14 mouse cellular contexts compared by ENCODE assay signal in genomic region chr6:128106154-128106553, GRCm38 (mm10). TPM values are rescaled to one million over a fixed set of nuclear protein-coding genes. Genes with fewer than 3 reads are reported as not detected.
DNase-seq lines count a peak whose midpoint lies in the region; ATAC-seq lines count a peak whose summit lies in the region.
"Had no signal": no experiment of that assay in that cellular context is flagged by ENCODE, and none has a peak within 500 bp of the region (broad histone marks: within the 10 kb centered on the region; RNA-seq: fewer than 3 reads in every experiment).

No protein-coding gene starts in this region.

- WGBS in heart, embryonic 14.5 days = 39% methylated on average over 3 of the region's 3 CpGs
- WGBS in limb, embryonic 12.5 days = 80% methylated on average over 3 of the region's 3 CpGs

- peak overlapping the region; percentile 32; the same call in 1 of the 2 replicates for H3K9ac ChIP-seq in heart, embryonic 14.5 days (ENCODE audit: low read length)
- no peak overlapping the region for H3K9ac ChIP-seq in limb, embryonic 12.5 days (replicated peaks)
- H3K9ac ChIP-seq: liver, embryonic 15.5 days; midbrain, embryonic 13.5 days had no signal

- no peak overlapping the region for H3K4me3 ChIP-seq in heart, embryonic 14.5 days (ENCODE audit: control insufficient read depth in 1 of 2, insufficient read depth in 1 of 2, low read depth in 1 of 2, low read length in 2 of 2)
- H3K4me3 ChIP-seq in limb, embryonic 12.5 days (replicated peaks) = no peak overlapping the region
- H3K4me3 ChIP-seq: liver, embryonic 15.5 days; midbrain, embryonic 13.5 days had no signal

- no peak for ATAC-seq in heart, embryonic 14.5 days (ENCODE audit: insufficient number of reproducible peaks, insufficient read depth, low FRiP score, low read depth)
- no peak for ATAC-seq in limb, embryonic 12.5 days (ENCODE audit: insufficient number of reproducible peaks, insufficient read depth, low FRiP score, low TSS enrichment, low read depth)
- no peak for ATAC-seq in activated CD4-positive, CD25-positive, alpha-beta regulatory T cell, adult 4 months
- ATAC-seq: midbrain, embryonic 13.5 days had no signal

- H3K4me1 ChIP-seq in heart, embryonic 14.5 days (ENCODE audit: control insufficient read depth in 2 of 2, insufficient read depth in 2 of 2, low read length in 2 of 2) = peaks cover 41 to 63% of the 10 kb centered on the region in 2 experiments
- H3K4me1 ChIP-seq in limb, embryonic 12.5 days (replicated peaks) = peaks cover 48% of the 10 kb centered on the region

- H3K9me3 ChIP-seq in heart, embryonic 14.5 days (ENCODE audit: control insufficient read depth, low read length) = no peaks in the 10 kb centered on the region
- H3K9me3 ChIP-seq in limb, embryonic 12.5 days = no peaks in the 10 kb centered on the region
- H3K9me3 ChIP-seq: liver, embryonic 15.5 days; midbrain, embryonic 13.5 days had no signal

- H3K36me3 ChIP-seq in heart, embryonic 14.5 days (ENCODE audit: control insufficient read depth, insufficient read depth, low read length) = no peaks in the 10 kb centered on the region
- H3K36me3 ChIP-seq in limb, embryonic 12.5 days = no peaks in the 10 kb centered on the region; the same call in 1 of the 2 replicates
- H3K36me3 ChIP-seq: liver, embryonic 15.5 days; midbrain, embryonic 13.5 days had no signal

- H3K4me2 ChIP-seq in heart, embryonic 14.5 days (ENCODE audit: low read length) = no peak overlapping the region
- no peak overlapping the region for H3K4me2 ChIP-seq in limb, embryonic 12.5 days
- H3K4me2 ChIP-seq: liver, embryonic 15.5 days; midbrain, embryonic 13.5 days had no signal

- no peaks in the 10 kb centered on the region for H3K27me3 ChIP-seq in heart, embryonic 14.5 days (ENCODE audit: control insufficient read depth, insufficient read depth, low read length)
- no peaks in the 10 kb centered on the region for H3K27me3 ChIP-seq in limb, embryonic 12.5 days
- H3K27me3 ChIP-seq: liver, embryonic 15.5 days; midbrain, embryonic 13.5 days had no signal

- no peak for DNase-seq in heart, postnatal 4 days
- peak; percentile 59 to 71 for DNase-seq in kidney, postnatal 25 days
- DNase-seq in kidney, adult 18-20 months = no peak
- DNase-seq in lung, postnatal 36 days = peak; percentile 87
- no peak for DNase-seq in thymus, postnatal 14 days
- DNase-seq: adrenal gland, adult 8-10 months; cerebellum, adult 9-10 months; right cerebral cortex, postnatal 4 days; thymus, postnatal 25 days had no signal

- peak overlapping the region; percentile 48 to 57 for H3K27ac ChIP-seq in heart, embryonic 14.5 days (replicated peaks in 1 of 2; ENCODE audit: control insufficient read depth in 1 of 2, insufficient read depth in 1 of 2, low read depth in 2 of 2, low read length in 2 of 2)
- H3K27ac ChIP-seq in limb, embryonic 12.5 days = peak overlapping the region; percentile 64; the same call in 1 of the 2 replicates
- H3K27ac ChIP-seq: liver, embryonic 15.5 days; midbrain, embryonic 13.5 days had no signal

RNA-seq across cellular contexts. Expression of gene Tspan9, which starts 37.2 kb away (rescaled TPM):
- polyA plus RNA-seq in heart, embryonic 14.5 days (2014; fragmentation: Nextera tagmentation; extraction: Ambion mirVana) = 142 and 143 TPM in 2 replicates
- 100 to 1,000 TPM; 216 TPM for total RNA-seq in heart, postnatal 4 days (2021)
- polyA plus RNA-seq in limb, embryonic 12.5 days (2016; fragmentation: Nextera tagmentation; extraction: Ambion mirVana) = 103 and 114 TPM in 2 replicates
- under 1 TPM; 0.08 to 0.23 TPM for polyA plus RNA-seq in activated CD4-positive, CD25-positive, alpha-beta regulatory T cell, adult 4 months (2017; shearing (Covaris generic))

Comparison
In these comparisons a context has a peak if more than half of its experiments do, and no peak if none do; other contexts are left out.
1. DNase-seq: peak in kidney, postnatal 25 days (2 of 2) and lung, postnatal 36 days (single experiment); none in heart, postnatal 4 days (single experiment), kidney, adult 18-20 months (single experiment) and thymus, postnatal 14 days (single experiment).
2. RNA of gene Tspan9, which starts 37.2 kb away (polyA plus RNA-seq): 142 to 143 TPM in heart, embryonic 14.5 days and 103 to 114 TPM in limb, embryonic 12.5 days; 0.08 to 0.23 TPM in activated CD4-positive, CD25-positive, alpha-beta regulatory T cell, adult 4 months; every median in the first group is over 10 times any median in the second.